Mouse (Mus musculus): ENCODE data around the gene Cd83. TPM values are rescaled to one million over a fixed set of nuclear protein-coding genes. Genes with fewer than 3 reads are reported as not detected.

The Cd83 gene
- total and polyA plus RNA-seq, 3 experiments: 0.05 TPM; not detected in 2

GRCm38 (mm10) chr13:43788071-43788470 lies 3.5 kb downstream of the Cd83 start:
- H3K27me3 ChIP-seq (ENCODE audit: insufficient read depth, low read length): peaks cover 5% of the 10 kb centered on the region; the same call in 1 of the 2 replicates
- no peak overlapping the region for H3K4me3 ChIP-seq (ENCODE audit: low read depth, low read length)

DNA sequence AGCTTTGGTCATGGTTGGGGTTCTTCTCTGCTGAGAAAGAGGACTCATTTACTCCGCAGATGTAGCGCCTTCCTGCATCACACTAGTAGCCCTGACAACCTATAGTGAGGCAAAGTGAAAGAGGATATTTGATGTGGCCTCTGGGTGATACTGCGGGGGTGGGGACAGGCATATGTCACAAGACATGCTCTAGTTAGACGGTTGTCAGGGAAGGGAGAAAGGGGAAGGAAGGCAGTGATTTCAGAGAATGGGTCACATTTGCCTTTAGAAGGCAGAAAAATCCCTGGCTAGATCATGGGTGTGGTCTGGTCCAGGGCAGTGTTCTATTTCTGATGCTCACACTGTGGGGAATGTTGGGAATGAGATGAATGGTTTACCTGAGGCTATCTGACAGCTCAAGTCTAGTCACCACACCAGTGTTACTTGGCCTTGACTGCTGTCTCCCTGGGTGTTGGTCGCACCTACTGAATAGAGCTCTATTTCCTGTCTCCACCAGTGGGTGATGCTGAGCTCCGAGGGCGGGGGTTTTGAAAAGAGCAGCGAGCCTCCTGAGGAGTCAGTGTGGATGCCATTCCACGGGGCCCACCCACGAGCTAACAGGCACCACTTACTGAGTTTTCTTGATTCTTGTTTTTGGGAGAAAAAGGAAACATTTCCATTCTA lies 4.5 kb downstream of the Cd83 start:
- ATAC-seq (ENCODE audit: extremely low read depth, insufficient number of reproducible peaks, low FRiP score, poor library complexity, severe bottlenecking) (no peak), DNase-seq (ENCODE audit: low spot score) (no peak)
- Histone ChIP-seq H3K9me3 (replicated peaks) (no peaks in the 10 kb centered on the region), H3K4me1 (ENCODE audit: insufficient read depth, low read depth, low read length) (no peaks in the 10 kb centered on the region), H3K27me3 (ENCODE audit: insufficient read depth, low read length) (peaks cover 7% of the 10 kb centered on the region; the same call in 1 of the 2 replicates), H3K4me3 (ENCODE audit: low read depth, low read length) (no peak overlapping the region), H3K36me3 (replicated peaks) (no peaks in the 10 kb centered on the region)
- TF ChIP-seq GATA2 (IDR thresholded peaks at IDR 0.05; ENCODE audit: borderline replicate concordance, low read depth, low read length) (no peak), POLR2AphosphoS5 (IDR thresholded peaks at IDR 0.05; ENCODE audit: insufficient replicate concordance, low read depth, low read length) (no peak), CTCF (IDR thresholded peaks at IDR 0.05; ENCODE audit: low read depth, low read length) (no peak), GATA1 (IDR thresholded peaks at IDR 0.05; ENCODE audit: borderline replicate concordance, low read length) (no peak), TAL1 (conservative IDR thresholded peaks at IDR 0.05; ENCODE audit: low read depth, low read length) (no peak)

More at GRCm38 (mm10) chr13:43788071-43788470, 3.5 kb downstream of the Cd83 start:
- H3K9me3 ChIP-seq (replicated peaks): no peaks in the 10 kb centered on the region
- no peaks in the 10 kb centered on the region for H3K36me3 ChIP-seq (replicated peaks)
- no peaks in the 10 kb centered on the region for H3K4me1 ChIP-seq (ENCODE audit: insufficient read depth, low read depth, low read length)
- no peak for ATAC-seq (ENCODE audit: extremely low read depth, insufficient number of reproducible peaks, low FRiP score, poor library complexity, severe bottlenecking)
- DNase-seq (ENCODE audit: low spot score): no peak
- no peak for TF ChIP-seq GATA2 (IDR thresholded peaks at IDR 0.05; ENCODE audit: borderline replicate concordance, low read depth, low read length)

- Histone ChIP-seq H3K4me1 (ENCODE audit: insufficient read depth, low read depth, low read length) (no peaks in the 10 kb centered on the region), H3K36me3 (replicated peaks) (no peaks in the 10 kb centered on the region), H3K4me3 (ENCODE audit: low read depth, low read length) (no peak overlapping the region), H3K9me3 (replicated peaks) (no peaks in the 10 kb centered on the region), H3K27me3 (ENCODE audit: insufficient read depth, low read length) (peaks cover 5% of the 10 kb centered on the region; the same call in 1 of the 2 replicates)
- no peak for ATAC-seq (ENCODE audit: extremely low read depth, insufficient number of reproducible peaks, low FRiP score, poor library complexity, severe bottlenecking)
- DNase-seq (ENCODE audit: low spot score): no peak
- TF ChIP-seq POLR2AphosphoS5 (IDR thresholded peaks at IDR 0.05; ENCODE audit: insufficient replicate concordance, low read depth, low read length): no peak
Observed at GRCm38 (mm10) chr13:43790229-43791001, 5.8 kb downstream of the Cd83 start.

DNA sequence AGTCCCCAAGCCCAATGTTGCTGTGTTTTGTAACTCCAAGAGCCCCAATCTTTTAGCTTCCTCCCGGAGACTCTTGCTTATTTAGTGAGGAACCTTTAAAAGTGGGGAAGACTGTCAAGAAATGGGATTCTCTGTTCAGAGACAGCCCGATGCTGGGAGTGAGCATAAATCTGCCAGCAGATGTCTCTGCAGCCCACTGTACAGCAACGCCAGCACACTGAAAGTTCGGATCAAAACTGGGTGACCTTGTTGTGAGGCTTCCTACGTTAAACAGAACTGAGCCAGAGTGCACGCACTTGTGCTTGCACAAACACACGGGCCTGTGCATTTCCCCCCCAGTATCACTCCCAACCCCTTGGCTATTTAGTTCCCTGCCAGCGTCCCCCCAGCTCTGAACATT lies 10.8 kb downstream of the Cd83 start:
- H3K27me3 ChIP-seq (ENCODE audit: insufficient read depth, low read length): peaks cover 5% of the 10 kb centered on the region; the same call in 1 of the 2 replicates
- H3K4me3 ChIP-seq (ENCODE audit: low read depth, low read length): no peak overlapping the region
- no peak for TF ChIP-seq GATA2 (IDR thresholded peaks at IDR 0.05; ENCODE audit: borderline replicate concordance, low read depth, low read length)
- TF ChIP-seq GATA1 (IDR thresholded peaks at IDR 0.05; ENCODE audit: borderline replicate concordance, low read length): no peak
- TF ChIP-seq TAL1 (conservative IDR thresholded peaks at IDR 0.05; ENCODE audit: low read depth, low read length): no peak
- ATAC-seq (ENCODE audit: extremely low read depth, insufficient number of reproducible peaks, low FRiP score, poor library complexity, severe bottlenecking) (no peak), DNase-seq (ENCODE audit: low spot score) (no peak)
- no peaks in the 10 kb centered on the region for H3K36me3 ChIP-seq (replicated peaks)
- H3K9me3 ChIP-seq (replicated peaks): no peaks in the 10 kb centered on the region
- H3K4me1 ChIP-seq (ENCODE audit: insufficient read depth, low read depth, low read length): no peaks in the 10 kb centered on the region

DNA sequence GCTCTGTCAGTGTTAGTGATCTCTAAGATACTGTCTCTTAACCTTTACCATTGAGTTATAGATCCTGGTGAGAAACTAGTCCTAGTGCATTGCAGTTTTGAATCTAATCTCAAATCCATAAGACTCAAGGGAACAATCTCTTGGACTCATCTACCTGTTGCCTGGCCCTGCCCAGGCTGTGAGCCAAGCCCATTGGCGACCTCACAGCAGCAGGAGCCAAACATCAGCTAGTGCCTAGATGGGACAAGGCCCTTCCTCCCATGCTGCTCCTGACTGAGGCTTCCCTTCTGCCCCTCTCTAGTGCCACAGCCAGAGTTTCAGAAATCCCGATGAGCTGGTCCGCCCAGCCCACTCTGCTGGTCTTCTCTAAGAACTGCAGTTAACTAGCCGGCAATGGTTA lies 14.1 kb downstream of the Cd83 start:
- Histone ChIP-seq H3K36me3 (replicated peaks) (no peaks in the 10 kb centered on the region), H3K9me3 (replicated peaks) (no peaks in the 10 kb centered on the region), H3K4me3 (ENCODE audit: low read depth, low read length) (no peak overlapping the region), H3K27me3 (ENCODE audit: insufficient read depth, low read length) (no peaks in the 10 kb centered on the region; the same call in 1 of the 2 replicates), H3K4me1 (ENCODE audit: insufficient read depth, low read depth, low read length) (no peaks in the 10 kb centered on the region)
- ATAC-seq (ENCODE audit: extremely low read depth, insufficient number of reproducible peaks, low FRiP score, poor library complexity, severe bottlenecking): no peak
- no peak for TF ChIP-seq POLR2AphosphoS5 (IDR thresholded peaks at IDR 0.05; ENCODE audit: insufficient replicate concordance, low read depth, low read length)
- TF ChIP-seq GATA1 (IDR thresholded peaks at IDR 0.05; ENCODE audit: borderline replicate concordance, low read length): no peak
- TF ChIP-seq TAL1 (conservative IDR thresholded peaks at IDR 0.05; ENCODE audit: low read depth, low read length): no peak
- no peak for TF ChIP-seq CTCF (IDR thresholded peaks at IDR 0.05; ENCODE audit: low read depth, low read length)
- no peak for DNase-seq (ENCODE audit: low spot score)

DNA sequence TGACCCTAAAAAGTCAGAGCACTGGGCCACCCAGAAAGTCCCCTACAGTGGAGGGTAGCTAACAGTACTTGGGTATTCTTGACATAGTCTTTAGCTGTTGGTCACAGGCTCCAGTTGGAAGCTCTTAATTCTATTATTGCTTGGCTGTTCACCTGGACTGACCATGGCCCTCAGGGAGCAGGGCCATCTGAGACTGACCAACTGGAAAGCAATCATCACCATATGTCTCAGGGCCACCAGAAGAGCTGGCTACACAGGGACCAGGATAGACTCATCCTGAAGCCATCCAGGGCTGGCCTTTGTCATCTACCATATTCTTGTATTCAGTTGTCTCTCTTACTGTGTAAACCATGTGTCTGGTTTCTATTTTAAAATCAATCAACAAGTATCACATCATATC lies 15.6 kb downstream of the Cd83 start:
- no peak overlapping the region for H3K4me3 ChIP-seq (ENCODE audit: low read depth, low read length)
- ATAC-seq (ENCODE audit: extremely low read depth, insufficient number of reproducible peaks, low FRiP score, poor library complexity, severe bottlenecking): no peak
- no peaks in the 10 kb centered on the region for H3K9me3 ChIP-seq (replicated peaks)
- TF ChIP-seq POLR2AphosphoS5 (IDR thresholded peaks at IDR 0.05; ENCODE audit: insufficient replicate concordance, low read depth, low read length) (no peak), GATA1 (IDR thresholded peaks at IDR 0.05; ENCODE audit: borderline replicate concordance, low read length) (no peak), CTCF (IDR thresholded peaks at IDR 0.05; ENCODE audit: low read depth, low read length) (no peak), GATA2 (IDR thresholded peaks at IDR 0.05; ENCODE audit: borderline replicate concordance, low read depth, low read length) (no peak), TAL1 (conservative IDR thresholded peaks at IDR 0.05; ENCODE audit: low read depth, low read length) (no peak)
- no peaks in the 10 kb centered on the region for H3K4me1 ChIP-seq (ENCODE audit: insufficient read depth, low read depth, low read length)
- DNase-seq (ENCODE audit: low spot score): no peak
- H3K36me3 ChIP-seq (replicated peaks): no peaks in the 10 kb centered on the region
- H3K27me3 ChIP-seq (ENCODE audit: insufficient read depth, low read length): no peaks in the 10 kb centered on the region; the same call in 1 of the 2 replicates
